Mouse (Mus musculus): ENCODE measurements around the gene Rtp2.

GRCm38 (mm10) chr16:23952101-23952727, 20.0 kb upstream of the Rtp2 start:
- TF ChIP-seq EP300 (optimal IDR thresholded peaks at IDR 0.05) (no peak), CTCF (IDR thresholded peaks at IDR 0.05; ENCODE audit: low read depth) (peak; percentile 9; the same call in 1 of the 2 replicates)

Measured in stomach, postnatal 0 days (tissue).